Mouse (Mus musculus) ovary, adult 18-20 months (tissue): ENCODE measurements around the gene Arrb2.
A peak's percentile ranks its signal among the peaks of the same experiment; 100 is the strongest.
"Not testable (repeated sequence)": the region's sequence is repeated elsewhere in the genome, so short reads cannot be mapped to it uniquely, and the experiment has no call there.

Experiments used
- DNase-seq: peaks from one replicate; pipeline ENCODE4 v3.0.0; 2022; ENCODE audit warnings: low spot score, mixed read lengths

Gene Arrb2

GRCm38 (mm10) chr11:70446756-70447155 is 14.3 kb downstream of the Arrb2 start:
- no peak for DNase-seq

- no peak for DNase-seq
Measured at GRCm38 (mm10) chr11:70447373-70447772, 14.9 kb downstream of the Arrb2 start.

- DNase-seq: no peak
Measured at GRCm38 (mm10) chr11:70450926-70451325, 18.5 kb downstream of the Arrb2 start.

GRCm38 (mm10) chr11:70451797-70452498 is 19.5 kb downstream of the Arrb2 start, which contains the start of gene Med11:
TSS of gene Med11 (plus strand) at chr11:70451919.
- peak; percentile 95 for DNase-seq

GRCm38 (mm10) chr11:70453261-70454044 is 21.0 kb downstream of the Arrb2 start:
- DNase-seq: no peak

- no peak for DNase-seq
Measured at GRCm38 (mm10) chr11:70458688-70459600, 26.5 kb downstream of the Arrb2 start, which contains the start of gene Zmynd15. TSS of gene Zmynd15 (plus strand) at chr11:70459433.

GRCm38 (mm10) chr11:70459601-70460101 is 27.2 kb downstream of the Arrb2 start, which contains the start of gene Cxcl16:
TSS of gene Cxcl16 (minus strand) at chr11:70459984.
- no peak for DNase-seq

- no peak for DNase-seq
Measured at GRCm38 (mm10) chr11:70463970-70464369, 31.5 kb downstream of the Arrb2 start.

GRCm38 (mm10) chr11:70465211-70465610 is 32.8 kb downstream of the Arrb2 start:
- no peak for DNase-seq

- DNase-seq: no peak
Measured at GRCm38 (mm10) chr11:70465824-70466223, 33.4 kb downstream of the Arrb2 start.

GRCm38 (mm10) chr11:70467902-70468619 is 35.6 kb downstream of the Arrb2 start:
- DNase-seq: no peak

GRCm38 (mm10) chr11:70469764-70470163 is 37.3 kb downstream of the Arrb2 start:
- DNase-seq: no peak

GRCm38 (mm10) chr11:70472716-70473115 is 40.3 kb downstream of the Arrb2 start:
- DNase-seq: no peak

GRCm38 (mm10) chr11:70473291-70473690 is 40.9 kb downstream of the Arrb2 start:
- DNase-seq: not testable (repeated sequence)

GRCm38 (mm10) chr11:70474872-70475534 is 42.6 kb downstream of the Arrb2 start:
- no peak for DNase-seq

GRCm38 (mm10) chr11:70485498-70485897 is 53.1 kb downstream of the Arrb2 start:
- DNase-seq: no peak

- DNase-seq: no peak
Measured at GRCm38 (mm10) chr11:70487816-70488215, 55.4 kb downstream of the Arrb2 start.

- DNase-seq: no peak
Measured at GRCm38 (mm10) chr11:70489138-70489537, 56.7 kb downstream of the Arrb2 start.

GRCm38 (mm10) chr11:70489684-70490083 is 57.2 kb downstream of the Arrb2 start:
- DNase-seq: no peak
